Mouse (Mus musculus) E14TG2a.4 (cell line): ENCODE results near the gene Paqr6.

Experiments used
- H3K27me3 ChIP-seq: 2 replicates; pipeline ENCODE4 v1.6.1; 2014; ENCODE audit warnings: low read length, control low read depth; ENCODE audit not compliant: insufficient read depth
- H3K36me3 ChIP-seq: 2 replicates; pipeline ENCODE4 v1.6.1; 2014; ENCODE audit warnings: low read length, control low read depth; ENCODE audit not compliant: insufficient read depth
- H3K4me1 ChIP-seq: replicated peaks from 2 replicates; pipeline ENCODE4 v1.6.1; 2014; ENCODE audit warnings: low read depth, low read length, control low read depth
- H3K4me3 ChIP-seq: replicated peaks from 2 replicates; pipeline ENCODE4 v1.5.1; 2014; ENCODE audit warnings: mild to moderate bottlenecking, low read length
- H3K9me3 ChIP-seq: 2 replicates; pipeline ENCODE4 v1.6.1; 2014; ENCODE audit warnings: low read length, control low read depth
- CTCF ChIP-seq: conservative IDR thresholded peaks from 2 replicates; pipeline ENCODE4 v1.5.1; 2014; ENCODE audit warnings: low read length
- NANOG ChIP-seq: IDR thresholded peaks from 2 replicates; pipeline ENCODE4 v1.6.1; 2014; ENCODE audit warnings: borderline replicate concordance, low read length, mixed read lengths
- POU5F1 ChIP-seq: IDR thresholded peaks from 2 replicates; pipeline ENCODE4 v1.6.1; 2014; ENCODE audit warnings: low read length, borderline replicate concordance

The Paqr6 gene

GRCm38 (mm10) chr3:88337367-88338020 is 26.9 kb upstream of the Paqr6 start:
- H3K4me3 ChIP-seq, result peak overlapping the region; percentile 93
- H3K27me3 ChIP-seq, result peaks cover 8% of the 10 kb centered on the region
- no peaks in the 10 kb centered on the region for H3K9me3 ChIP-seq
- TF ChIP-seq POU5F1 (no peak), NANOG (no peak), CTCF (no peak)
- peaks cover 53% of the 10 kb centered on the region for H3K36me3 ChIP-seq
- H3K4me1 ChIP-seq, result peaks cover 73% of the 10 kb centered on the region

DNA sequence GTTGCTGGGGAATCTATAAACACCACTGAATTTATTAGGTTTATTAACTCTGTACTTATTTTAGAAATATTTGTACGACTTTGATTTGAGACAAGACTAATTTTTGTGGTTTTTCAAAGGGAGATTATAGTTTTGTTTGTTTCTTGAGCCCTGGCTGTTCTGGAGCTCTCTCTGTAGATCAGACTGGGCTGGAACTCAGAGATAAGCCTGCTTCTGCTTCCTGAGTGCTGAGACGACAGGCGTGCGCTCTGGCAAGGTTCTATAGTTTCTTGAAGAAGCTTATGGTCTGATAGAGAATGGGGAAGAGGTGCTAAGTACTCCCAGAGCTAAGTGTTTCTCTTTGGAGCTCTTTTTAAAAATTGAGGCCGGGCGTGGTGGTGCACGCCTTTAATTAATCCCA is 26.1 kb upstream of the Paqr6 start:
- Histone ChIP-seq H3K27me3 (no peaks in the 10 kb centered on the region), H3K36me3 (peaks cover 61% of the 10 kb centered on the region), H3K4me3 (0 out of 2 replicates have a peak overlapping the region, but pooled peaks have one; percentile 93), H3K4me1 (peaks cover 65% of the 10 kb centered on the region), H3K9me3 (no peaks in the 10 kb centered on the region)
- TF ChIP-seq POU5F1 (no peak), CTCF (no peak), NANOG (no peak)

GRCm38 (mm10) chr3:88339006-88339405 is 25.4 kb upstream of the Paqr6 start:
- Histone ChIP-seq H3K36me3 (peaks cover 68% of the 10 kb centered on the region), H3K4me3 (no peak overlapping the region; the same call in 1 of the 2 replicates), H3K4me1 (peaks cover 58% of the 10 kb centered on the region), H3K27me3 (no peaks in the 10 kb centered on the region), H3K9me3 (no peaks in the 10 kb centered on the region)
- no peak for TF ChIP-seq CTCF
- no peak for TF ChIP-seq POU5F1
- no peak for TF ChIP-seq NANOG

DNA sequence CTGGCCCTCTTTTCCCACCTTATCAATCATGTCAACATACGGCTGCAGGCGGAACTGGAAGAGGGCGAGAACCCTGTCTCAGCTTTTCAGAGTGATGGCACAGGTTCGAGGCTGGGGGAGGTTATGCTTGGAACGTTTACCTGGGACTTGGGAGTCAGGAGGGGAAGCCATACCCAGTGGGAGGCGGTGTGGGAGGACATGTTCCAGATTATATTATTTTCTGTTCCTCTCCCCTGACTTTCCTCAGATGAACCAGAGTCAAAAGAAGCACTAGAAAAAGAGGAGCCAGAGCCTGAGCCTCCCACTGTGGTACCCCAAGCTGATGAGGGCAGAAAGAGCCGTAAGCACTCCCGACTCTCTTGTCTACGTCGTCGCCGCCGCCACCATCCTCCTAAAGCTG is 13.7 kb upstream of the Paqr6 start:
- TF ChIP-seq CTCF (no peak), NANOG (no peak), POU5F1 (no peak)
- Histone ChIP-seq H3K4me1 (peaks cover 6% of the 10 kb centered on the region; the same call in 1 of the 2 replicates), H3K4me3 (no peak overlapping the region), H3K36me3 (peaks cover 100% of the 10 kb centered on the region), H3K9me3 (no peaks in the 10 kb centered on the region), H3K27me3 (no peaks in the 10 kb centered on the region)

- Histone ChIP-seq H3K4me3 (no peak overlapping the region), H3K27me3 (no peaks in the 10 kb centered on the region), H3K9me3 (no peaks in the 10 kb centered on the region), H3K4me1 (peaks cover 17% of the 10 kb centered on the region), H3K36me3 (peaks cover 100% of the 10 kb centered on the region)
- no peak for TF ChIP-seq POU5F1
Observed at GRCm38 (mm10) chr3:88352907-88353306, 11.5 kb upstream of the Paqr6 start.

DNA sequence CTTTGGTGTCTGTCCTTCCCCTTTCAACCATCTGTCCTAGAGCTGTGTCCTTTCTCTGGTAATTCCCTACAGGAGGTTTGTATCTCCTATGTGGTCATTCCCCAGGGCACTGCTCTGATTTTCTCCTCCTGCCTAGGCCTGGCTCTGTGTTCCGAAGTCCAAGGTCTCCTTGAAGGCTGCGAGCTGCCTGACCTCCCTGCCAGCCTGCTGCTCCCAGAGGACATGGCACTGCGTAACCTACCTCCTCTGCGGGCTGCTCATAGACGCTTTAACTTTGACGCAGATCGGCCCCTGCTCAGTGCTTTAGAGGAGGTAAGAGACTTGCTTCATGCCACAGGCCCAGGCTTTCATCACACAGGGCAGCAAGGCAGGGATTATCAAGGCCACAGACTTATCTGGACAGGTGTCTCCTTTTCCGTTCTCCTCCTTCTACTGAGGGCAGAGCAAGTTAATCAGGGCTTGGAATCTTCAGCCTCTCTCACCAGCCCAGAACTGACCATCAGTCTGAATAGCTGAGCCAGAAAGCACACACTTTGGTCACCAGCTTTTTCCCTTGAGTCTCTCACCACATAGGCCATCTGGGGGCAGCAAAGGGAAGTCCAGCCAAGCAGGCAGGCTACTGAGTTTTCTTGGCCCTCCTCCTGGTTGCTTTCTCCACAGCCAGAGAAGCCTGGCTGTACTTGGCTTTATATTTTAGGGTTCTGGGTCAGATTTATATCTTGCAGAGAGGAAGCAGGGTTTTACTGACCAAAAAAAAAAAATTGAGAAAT is 9.8 kb upstream of the Paqr6 start:
- TF ChIP-seq POU5F1 (no peak), CTCF (no peak), NANOG (no peak)
- Histone ChIP-seq H3K9me3 (no peaks in the 10 kb centered on the region), H3K27me3 (no peaks in the 10 kb centered on the region), H3K36me3 (peaks cover 100% of the 10 kb centered on the region), H3K4me3 (no peak overlapping the region), H3K4me1 (peaks cover 34% of the 10 kb centered on the region)

GRCm38 (mm10) chr3:88359584-88359983 is 4.8 kb upstream of the Paqr6 start:
- Histone ChIP-seq H3K4me1 (peaks cover 68% of the 10 kb centered on the region), H3K27me3 (peaks cover 2% of the 10 kb centered on the region), H3K36me3 (peaks cover 92% of the 10 kb centered on the region), H3K4me3 (no peak overlapping the region), H3K9me3 (no peaks in the 10 kb centered on the region)
- TF ChIP-seq CTCF, result no peak
- TF ChIP-seq POU5F1, result no peak
- no peak for TF ChIP-seq NANOG

GRCm38 (mm10) chr3:88359989-88360388 is 4.4 kb upstream of the Paqr6 start:
- no peak for TF ChIP-seq POU5F1
- no peak for TF ChIP-seq NANOG
- TF ChIP-seq CTCF, result no peak
- Histone ChIP-seq H3K9me3 (no peaks in the 10 kb centered on the region), H3K4me1 (peaks cover 72% of the 10 kb centered on the region), H3K36me3 (peaks cover 88% of the 10 kb centered on the region), H3K27me3 (peaks cover 6% of the 10 kb centered on the region), H3K4me3 (no peak overlapping the region)

GRCm38 (mm10) chr3:88361096-88361495 is 3.3 kb upstream of the Paqr6 start:
- H3K36me3 ChIP-seq, result peaks cover 77% of the 10 kb centered on the region
- H3K27me3 ChIP-seq, result peaks cover 17% of the 10 kb centered on the region
- H3K9me3 ChIP-seq, result no peaks in the 10 kb centered on the region
- peaks cover 83% of the 10 kb centered on the region for H3K4me1 ChIP-seq
- TF ChIP-seq NANOG, result no peak
- no peak for TF ChIP-seq POU5F1
- TF ChIP-seq CTCF, result no peak
- H3K4me3 ChIP-seq, result no peak overlapping the region
